Mouse (Mus musculus) E14TG2a.4 (cell line): ENCODE data around the gene Efcc1.

Experiments
- CTCF ChIP-seq: conservative IDR thresholded peaks from 2 replicates; pipeline ENCODE4 v1.5.1; 2014; ENCODE audit warnings: low read length
- POU5F1 ChIP-seq: IDR thresholded peaks from 2 replicates; pipeline ENCODE4 v1.6.1; 2014; ENCODE audit warnings: low read length, borderline replicate concordance

DNA sequence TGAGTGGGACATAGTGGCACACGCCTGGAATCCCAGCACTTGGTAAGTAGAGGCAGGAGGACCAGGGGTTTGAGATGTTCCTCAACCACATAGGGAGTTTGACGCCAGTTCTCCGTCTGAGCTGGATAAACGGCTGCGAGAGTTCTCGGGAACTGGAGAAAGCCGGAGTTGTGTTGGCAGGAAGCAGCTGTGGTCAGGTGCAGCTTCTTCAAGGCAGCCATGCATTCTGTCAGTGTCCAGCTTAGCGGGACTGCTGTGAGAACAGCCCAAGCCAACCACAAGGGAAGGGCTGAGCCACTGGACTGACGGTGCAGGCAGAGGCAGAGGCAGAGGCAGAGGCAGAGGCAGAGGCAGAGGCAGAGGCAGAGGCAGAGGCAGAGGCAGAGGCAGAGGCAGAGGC lies 44.2 kb downstream of the Efcc1 start:
- TF ChIP-seq CTCF = no peak
- TF ChIP-seq POU5F1 = no peak
